Mouse (Mus musculus): ENCODE measurements at regions not wholly inside any gene's neighbourhood (a gene's known extent, or its start where the extent isn't known, plus 50 kb on each side); places are given as distances from the start of the nearest gene placed in this dataset.

- no peak overlapping the region for H3K4me3 ChIP-seq (ENCODE audit: control insufficient read depth, insufficient read depth, low read length)
- H3K4me1 ChIP-seq (replicated peaks; ENCODE audit: control insufficient read depth, insufficient read depth, low read length), result no peaks in the 10 kb centered on the region; the same call in 1 of the 2 replicates
- no peak for DNase-seq
- no peak overlapping the region for H3K27ac ChIP-seq (ENCODE audit: control insufficient read depth, insufficient read depth, low read length)
- WGBS, result 10% methylated on average over 12 of the region's 12 CpGs
- H3K27me3 ChIP-seq (ENCODE audit: control insufficient read depth, insufficient read depth, low read length), result no peaks in the 10 kb centered on the region
- H3K36me3 ChIP-seq (ENCODE audit: control insufficient read depth, insufficient read depth, low read length), result no peaks in the 10 kb centered on the region
- TF ChIP-seq CTCF (IDR thresholded peaks at IDR 0.05; ENCODE audit: borderline replicate concordance, control insufficient read depth, extremely low read depth, insufficient read depth, low read length, poor library complexity) (no peak), POLR2A (IDR thresholded peaks at IDR 0.05; ENCODE audit: control insufficient read depth, extremely low read depth, insufficient read depth, low read length, poor library complexity) (no peak)
These were observed 53.8 kb downstream of the Dio3 start for GRCm38 (mm10) chr12:110332616-110333154.

- Histone ChIP-seq H3K27ac (ENCODE audit: control insufficient read depth, insufficient read depth, low read length) (no peak overlapping the region), H3K27me3 (ENCODE audit: control insufficient read depth, insufficient read depth, low read length) (no peaks in the 10 kb centered on the region), H3K36me3 (ENCODE audit: control insufficient read depth, insufficient read depth, low read length) (no peaks in the 10 kb centered on the region), H3K4me3 (ENCODE audit: control insufficient read depth, insufficient read depth, low read length) (no peak overlapping the region), H3K4me1 (replicated peaks; ENCODE audit: control insufficient read depth, insufficient read depth, low read length) (no peaks in the 10 kb centered on the region; the same call in 1 of the 2 replicates)
- WGBS, result 80% methylated on average over 2 of the region's 2 CpGs
- no peak for DNase-seq
- TF ChIP-seq CTCF (IDR thresholded peaks at IDR 0.05; ENCODE audit: borderline replicate concordance, control insufficient read depth, extremely low read depth, insufficient read depth, low read length, poor library complexity) (no peak), POLR2A (IDR thresholded peaks at IDR 0.05; ENCODE audit: control insufficient read depth, extremely low read depth, insufficient read depth, low read length, poor library complexity) (no peak)
These were observed 55.7 kb downstream of the Dio3 start for GRCm38 (mm10) chr12:110334609-110335008.

- no peaks in the 10 kb centered on the region for H3K4me1 ChIP-seq (replicated peaks; ENCODE audit: control insufficient read depth, insufficient read depth, low read length)
- no peaks in the 10 kb centered on the region for H3K27me3 ChIP-seq (ENCODE audit: control insufficient read depth, insufficient read depth, low read length)
- no peak for DNase-seq
- H3K4me3 ChIP-seq (ENCODE audit: control insufficient read depth, insufficient read depth, low read length), result no peak overlapping the region
- H3K27ac ChIP-seq (ENCODE audit: control insufficient read depth, insufficient read depth, low read length), result no peak overlapping the region
- H3K36me3 ChIP-seq (ENCODE audit: control insufficient read depth, insufficient read depth, low read length), result no peaks in the 10 kb centered on the region
- no peak for TF ChIP-seq CTCF (IDR thresholded peaks at IDR 0.05; ENCODE audit: borderline replicate concordance, control insufficient read depth, extremely low read depth, insufficient read depth, low read length, poor library complexity)
- TF ChIP-seq POLR2A (IDR thresholded peaks at IDR 0.05; ENCODE audit: control insufficient read depth, extremely low read depth, insufficient read depth, low read length, poor library complexity), result no peak
- WGBS, result 81% methylated on average over 4 of the region's 4 CpGs
These were observed 65.5 kb downstream of the Dio3 start for GRCm38 (mm10) chr12:110344280-110344827.

GRCm38 (mm10) chr12:110349621-110350020, 70.8 kb downstream of the Dio3 start:
- H3K27ac ChIP-seq (ENCODE audit: control insufficient read depth, insufficient read depth, low read length), result no peak overlapping the region
- TF ChIP-seq POLR2A (IDR thresholded peaks at IDR 0.05; ENCODE audit: control insufficient read depth, extremely low read depth, insufficient read depth, low read length, poor library complexity) (no peak), CTCF (IDR thresholded peaks at IDR 0.05; ENCODE audit: borderline replicate concordance, control insufficient read depth, extremely low read depth, insufficient read depth, low read length, poor library complexity) (no peak)
- no peaks in the 10 kb centered on the region for H3K27me3 ChIP-seq (ENCODE audit: control insufficient read depth, insufficient read depth, low read length)
- H3K4me1 ChIP-seq (replicated peaks; ENCODE audit: control insufficient read depth, insufficient read depth, low read length), result no peaks in the 10 kb centered on the region
- H3K36me3 ChIP-seq (ENCODE audit: control insufficient read depth, insufficient read depth, low read length), result no peaks in the 10 kb centered on the region
- no peak for DNase-seq
- H3K4me3 ChIP-seq (ENCODE audit: control insufficient read depth, insufficient read depth, low read length), result no peak overlapping the region
- 76% methylated on average over 1 of the region's 1 CpGs for WGBS

- Histone ChIP-seq H3K4me3 (ENCODE audit: control insufficient read depth, insufficient read depth, low read length) (no peak overlapping the region), H3K27ac (ENCODE audit: control insufficient read depth, insufficient read depth, low read length) (no peak overlapping the region), H3K4me1 (replicated peaks; ENCODE audit: control insufficient read depth, insufficient read depth, low read length) (no peaks in the 10 kb centered on the region), H3K36me3 (ENCODE audit: control insufficient read depth, insufficient read depth, low read length) (no peaks in the 10 kb centered on the region), H3K27me3 (ENCODE audit: control insufficient read depth, insufficient read depth, low read length) (no peaks in the 10 kb centered on the region)
- WGBS, result 80% methylated on average over 6 of the region's 6 CpGs
- no peak for TF ChIP-seq CTCF (IDR thresholded peaks at IDR 0.05; ENCODE audit: borderline replicate concordance, control insufficient read depth, extremely low read depth, insufficient read depth, low read length, poor library complexity)
- no peak for TF ChIP-seq POLR2A (IDR thresholded peaks at IDR 0.05; ENCODE audit: control insufficient read depth, extremely low read depth, insufficient read depth, low read length, poor library complexity)
- no peak for DNase-seq
These were observed 77.0 kb downstream of the Dio3 start for GRCm38 (mm10) chr12:110355851-110356250.

- 96% methylated on average over 6 of the region's 6 CpGs for WGBS
- no peaks in the 10 kb centered on the region for H3K36me3 ChIP-seq (ENCODE audit: control insufficient read depth, insufficient read depth, low read length)
- H3K4me1 ChIP-seq (replicated peaks; ENCODE audit: control insufficient read depth, insufficient read depth, low read length), result no peaks in the 10 kb centered on the region
- DNase-seq, result no peak
- no peak for TF ChIP-seq POLR2A (IDR thresholded peaks at IDR 0.05; ENCODE audit: control insufficient read depth, extremely low read depth, insufficient read depth, low read length, poor library complexity)
- no peak for TF ChIP-seq CTCF (IDR thresholded peaks at IDR 0.05; ENCODE audit: borderline replicate concordance, control insufficient read depth, extremely low read depth, insufficient read depth, low read length, poor library complexity)
- H3K27ac ChIP-seq (ENCODE audit: control insufficient read depth, insufficient read depth, low read length), result no peak overlapping the region
- H3K27me3 ChIP-seq (ENCODE audit: control insufficient read depth, insufficient read depth, low read length), result no peaks in the 10 kb centered on the region
- no peak overlapping the region for H3K4me3 ChIP-seq (ENCODE audit: control insufficient read depth, insufficient read depth, low read length)
These were observed 79.8 kb upstream of the Ppp2r5c start for GRCm38 (mm10) chr12:110367102-110367501.
